Mouse (Mus musculus): Measurements from ENCODE around the gene Rnf181. TPM values are rescaled to one million over a fixed set of nuclear protein-coding genes. Genes with fewer than 3 reads are reported as not detected.

The Rnf181 gene
- polyA plus RNA-seq, 1 experiment from 2014 or later, result 106 TPM

- Histone ChIP-seq H3K9ac (ENCODE audit: low read depth, low read length) (peak within 1 kb of the TSS; percentile 49), H3K36me3 (ENCODE audit: control insufficient read depth, insufficient read depth, low read length) (no peaks in the 10 kb centered on the region), H3K27me3 (ENCODE audit: control insufficient read depth, insufficient read depth, low read length) (peaks cover 19% of the 10 kb centered on the region), H3K9me3 (ENCODE audit: control insufficient read depth, low read length) (no peaks in the 10 kb centered on the region), H3K27ac (ENCODE audit: low read depth, low read length) (peak within 1 kb of the TSS; percentile 10; the same call in 1 of the 2 replicates), H3K4me3 (ENCODE audit: low read depth, low read length) (peak within 1 kb of the TSS; percentile 41), H3K4me1 (replicated peaks; ENCODE audit: control insufficient read depth, insufficient read depth, low read length) (0 out of 2 replicates have a peak, but pooled peaks cover 2% of the 10 kb centered on the region), H3K4me2 (replicated peaks; ENCODE audit: low read depth, low read length) (peak within 1 kb of the TSS; percentile 58)
- DNase-seq (ENCODE audit: low spot score) (peak; percentile 59), ATAC-seq (ENCODE audit: low FRiP score) (peak; percentile 66; the same call in 1 of the 2 replicates)
- 2% methylated on average over 40 of the region's 49 CpGs for WGBS
Observed at GRCm38 (mm10) chr6:72380131-72380770, 13.5 kb upstream of the Rnf181 start, which contains the start of gene Vamp5. TSS of gene Vamp5 (minus strand) at chr6:72380468.

GRCm38 (mm10) chr6:72379377-72380130, 12.8 kb upstream of the Rnf181 start:
- Histone ChIP-seq H3K4me1 (replicated peaks; ENCODE audit: control insufficient read depth, insufficient read depth, low read length) (0 out of 2 replicates have a peak, but pooled peaks cover 2% of the 10 kb centered on the region), H3K27me3 (ENCODE audit: control insufficient read depth, insufficient read depth, low read length) (peaks cover 19% of the 10 kb centered on the region), H3K9ac (ENCODE audit: low read depth, low read length) (peak overlapping the region; percentile 49; the same call in 1 of the 2 replicates), H3K27ac (ENCODE audit: low read depth, low read length) (peak overlapping the region; percentile 10; the same call in 1 of the 2 replicates), H3K4me3 (ENCODE audit: low read depth, low read length) (peak overlapping the region; percentile 41), H3K4me2 (replicated peaks; ENCODE audit: low read depth, low read length) (peak overlapping the region; percentile 58; the same call in 1 of the 2 replicates), H3K9me3 (ENCODE audit: control insufficient read depth, low read length) (no peaks in the 10 kb centered on the region), H3K36me3 (ENCODE audit: control insufficient read depth, insufficient read depth, low read length) (no peaks in the 10 kb centered on the region)
- 44% methylated on average over 7 of the region's 7 CpGs for WGBS
- ATAC-seq (ENCODE audit: low FRiP score) (no peak; the same call in 1 of the 2 replicates), DNase-seq (ENCODE audit: low spot score) (no peak)

GRCm38 (mm10) chr6:72378510-72379234, 11.9 kb upstream of the Rnf181 start:
- ATAC-seq (ENCODE audit: low FRiP score) (no peak), DNase-seq (ENCODE audit: low spot score) (no peak)
- Histone ChIP-seq H3K27me3 (ENCODE audit: control insufficient read depth, insufficient read depth, low read length) (peaks cover 19% of the 10 kb centered on the region), H3K9ac (ENCODE audit: low read depth, low read length) (no peak overlapping the region), H3K36me3 (ENCODE audit: control insufficient read depth, insufficient read depth, low read length) (no peaks in the 10 kb centered on the region), H3K9me3 (ENCODE audit: control insufficient read depth, low read length) (no peaks in the 10 kb centered on the region), H3K4me3 (ENCODE audit: low read depth, low read length) (no peak overlapping the region), H3K4me1 (replicated peaks; ENCODE audit: control insufficient read depth, insufficient read depth, low read length) (0 out of 2 replicates have a peak, but pooled peaks cover 2% of the 10 kb centered on the region), H3K27ac (ENCODE audit: low read depth, low read length) (no peak overlapping the region), H3K4me2 (replicated peaks; ENCODE audit: low read depth, low read length) (no peak overlapping the region)
- 89% methylated on average over 8 of the region's 8 CpGs for WGBS

- Histone ChIP-seq H3K9ac (ENCODE audit: low read depth, low read length) (no peak overlapping the region), H3K4me3 (ENCODE audit: low read depth, low read length) (no peak overlapping the region), H3K4me2 (replicated peaks; ENCODE audit: low read depth, low read length) (no peak overlapping the region), H3K36me3 (ENCODE audit: control insufficient read depth, insufficient read depth, low read length) (no peaks in the 10 kb centered on the region), H3K27me3 (ENCODE audit: control insufficient read depth, insufficient read depth, low read length) (peaks cover 12% of the 10 kb centered on the region), H3K9me3 (ENCODE audit: control insufficient read depth, low read length) (no peaks in the 10 kb centered on the region), H3K27ac (ENCODE audit: low read depth, low read length) (no peak overlapping the region), H3K4me1 (replicated peaks; ENCODE audit: control insufficient read depth, insufficient read depth, low read length) (0 out of 2 replicates have a peak, but pooled peaks cover 2% of the 10 kb centered on the region)
- ATAC-seq (ENCODE audit: low FRiP score), result no peak
- WGBS, result 86% methylated on average over 15 of the region's 15 CpGs
- DNase-seq (ENCODE audit: low spot score), result no peak
Observed at GRCm38 (mm10) chr6:72374820-72375563, 8.2 kb upstream of the Rnf181 start.

GRCm38 (mm10) chr6:72374206-72374605, 7.5 kb upstream of the Rnf181 start:
- 77% methylated on average over 7 of the region's 7 CpGs for WGBS
- no peaks in the 10 kb centered on the region for H3K36me3 ChIP-seq (ENCODE audit: control insufficient read depth, insufficient read depth, low read length)
- no peak for ATAC-seq (ENCODE audit: low FRiP score)

GRCm38 (mm10) chr6:72373184-72373583, 6.4 kb upstream of the Rnf181 start:
- no peak overlapping the region for H3K4me2 ChIP-seq (replicated peaks; ENCODE audit: low read depth, low read length)
- no peaks in the 10 kb centered on the region for H3K36me3 ChIP-seq (ENCODE audit: control insufficient read depth, insufficient read depth, low read length)
- no peaks in the 10 kb centered on the region for H3K27me3 ChIP-seq (ENCODE audit: control insufficient read depth, insufficient read depth, low read length)
- WGBS, result 91% methylated on average over 4 of the region's 4 CpGs
- no peaks in the 10 kb centered on the region for H3K9me3 ChIP-seq (ENCODE audit: control insufficient read depth, low read length)
- H3K4me3 ChIP-seq (ENCODE audit: low read depth, low read length), result no peak overlapping the region
- H3K4me1 ChIP-seq (replicated peaks; ENCODE audit: control insufficient read depth, insufficient read depth, low read length), result no peaks in the 10 kb centered on the region
- no peak for ATAC-seq (ENCODE audit: low FRiP score)
- no peak overlapping the region for H3K9ac ChIP-seq (ENCODE audit: low read depth, low read length)
- DNase-seq (ENCODE audit: low spot score), result no peak
- no peak overlapping the region for H3K27ac ChIP-seq (ENCODE audit: low read depth, low read length)

More at GRCm38 (mm10) chr6:72374206-72374605, 7.5 kb upstream of the Rnf181 start:
- DNase-seq (ENCODE audit: low spot score), result no peak
- no peaks in the 10 kb centered on the region for H3K9me3 ChIP-seq (ENCODE audit: control insufficient read depth, low read length)
- H3K27me3 ChIP-seq (ENCODE audit: control insufficient read depth, insufficient read depth, low read length), result peaks cover 4% of the 10 kb centered on the region; the same call in 1 of the 2 replicates
- H3K4me2 ChIP-seq (replicated peaks; ENCODE audit: low read depth, low read length), result no peak overlapping the region
- no peak overlapping the region for H3K27ac ChIP-seq (ENCODE audit: low read depth, low read length)
- no peaks in the 10 kb centered on the region for H3K4me1 ChIP-seq (replicated peaks; ENCODE audit: control insufficient read depth, insufficient read depth, low read length)
- H3K9ac ChIP-seq (ENCODE audit: low read depth, low read length), result no peak overlapping the region
- no peak overlapping the region for H3K4me3 ChIP-seq (ENCODE audit: low read depth, low read length)

GRCm38 (mm10) chr6:72371571-72371970, 4.8 kb upstream of the Rnf181 start:
- H3K27ac ChIP-seq (ENCODE audit: low read depth, low read length), result no peak overlapping the region
- no peak overlapping the region for H3K4me2 ChIP-seq (replicated peaks; ENCODE audit: low read depth, low read length)
- no peak for DNase-seq (ENCODE audit: low spot score)
- WGBS, result 42% methylated on average over 1 of the region's 1 CpGs
- no peaks in the 10 kb centered on the region for H3K4me1 ChIP-seq (replicated peaks; ENCODE audit: control insufficient read depth, insufficient read depth, low read length)
- no peaks in the 10 kb centered on the region for H3K27me3 ChIP-seq (ENCODE audit: control insufficient read depth, insufficient read depth, low read length)
- peak overlapping the region; percentile 27; the same call in 1 of the 2 replicates for H3K9ac ChIP-seq (ENCODE audit: low read depth, low read length)
- no peak overlapping the region for H3K4me3 ChIP-seq (ENCODE audit: low read depth, low read length)
- ATAC-seq (ENCODE audit: low FRiP score), result no peak
- no peaks in the 10 kb centered on the region for H3K36me3 ChIP-seq (ENCODE audit: control insufficient read depth, insufficient read depth, low read length)
- H3K9me3 ChIP-seq (ENCODE audit: control insufficient read depth, low read length), result no peaks in the 10 kb centered on the region

- no peak overlapping the region for H3K4me2 ChIP-seq (replicated peaks; ENCODE audit: low read depth, low read length)
- no peaks in the 10 kb centered on the region for H3K36me3 ChIP-seq (ENCODE audit: control insufficient read depth, insufficient read depth, low read length)
- WGBS, result 57% methylated on average over 5 of the region's 5 CpGs
- no peaks in the 10 kb centered on the region for H3K27me3 ChIP-seq (ENCODE audit: control insufficient read depth, insufficient read depth, low read length)
- no peaks in the 10 kb centered on the region for H3K9me3 ChIP-seq (ENCODE audit: control insufficient read depth, low read length)
- H3K4me3 ChIP-seq (ENCODE audit: low read depth, low read length), result no peak overlapping the region
- ATAC-seq (ENCODE audit: low FRiP score), result no peak
- no peak overlapping the region for H3K27ac ChIP-seq (ENCODE audit: low read depth, low read length)
- peak overlapping the region; percentile 27; the same call in 1 of the 2 replicates for H3K9ac ChIP-seq (ENCODE audit: low read depth, low read length)
- H3K4me1 ChIP-seq (replicated peaks; ENCODE audit: control insufficient read depth, insufficient read depth, low read length), result no peaks in the 10 kb centered on the region
- no peak for DNase-seq (ENCODE audit: low spot score)
Observed at GRCm38 (mm10) chr6:72371147-72371546, 4.4 kb upstream of the Rnf181 start.
